Mouse (Mus musculus) cerebellum, adult 9-11 months (tissue): Measurements from ENCODE around the gene Tbx5.

Source experiments
- DNase-seq: peaks from one replicate; pipeline ENCODE4 v3.0.0; 2022

The Tbx5 gene

DNA sequence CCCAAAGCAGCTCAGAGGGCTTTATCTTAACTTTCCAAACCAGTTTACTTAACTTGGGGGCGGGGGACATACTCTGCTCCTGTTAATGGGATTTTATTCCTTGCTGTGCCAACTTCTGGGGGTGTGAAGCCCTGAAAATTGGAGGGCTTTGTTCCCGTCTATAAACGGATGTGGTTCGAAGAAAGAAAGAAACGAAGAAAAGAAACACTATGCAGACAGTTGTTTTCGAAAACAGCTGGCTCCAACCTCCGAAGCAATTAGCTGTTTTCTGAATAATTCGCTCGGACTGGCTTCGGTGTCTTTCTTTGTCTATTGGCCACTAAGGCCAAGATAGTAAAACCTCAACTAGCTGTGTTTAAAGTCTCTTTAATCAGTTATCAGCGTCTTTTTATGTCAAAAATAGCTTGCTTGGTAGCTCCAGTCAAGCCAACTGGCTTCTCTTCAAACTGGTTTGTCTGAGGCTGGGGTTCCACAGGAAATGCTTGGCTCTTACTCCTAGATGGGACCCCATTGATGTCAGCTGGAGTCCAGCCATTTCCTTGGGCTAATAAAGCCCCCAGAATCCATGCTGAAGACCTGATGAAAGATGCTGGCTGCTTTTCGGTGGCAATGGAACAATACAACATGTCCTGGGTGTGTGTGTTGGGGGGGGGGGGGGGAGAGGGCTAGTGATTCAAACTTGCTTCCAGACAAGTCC lies 21.3 kb upstream of the Tbx5 start:
- no peak for DNase-seq

DNA sequence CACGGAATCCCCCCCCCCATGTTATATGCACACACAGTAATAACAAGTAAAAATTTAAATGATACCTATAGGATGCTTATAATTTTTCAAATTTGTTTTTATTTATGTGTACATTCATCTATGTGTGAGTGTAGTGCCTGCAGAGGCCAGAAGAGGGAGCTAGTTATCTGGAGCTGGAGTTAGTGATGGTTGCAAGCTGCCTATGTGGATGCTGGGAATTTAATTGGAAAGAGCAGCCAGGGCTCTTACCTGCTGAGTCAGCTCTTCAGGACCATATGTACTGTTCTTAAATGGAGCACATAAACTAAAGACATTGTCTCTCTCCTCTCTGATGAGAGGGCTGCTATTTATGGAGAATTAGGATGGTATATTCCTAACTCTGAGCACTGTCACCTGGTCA lies 17.2 kb upstream of the Tbx5 start:
- no peak for DNase-seq

DNA sequence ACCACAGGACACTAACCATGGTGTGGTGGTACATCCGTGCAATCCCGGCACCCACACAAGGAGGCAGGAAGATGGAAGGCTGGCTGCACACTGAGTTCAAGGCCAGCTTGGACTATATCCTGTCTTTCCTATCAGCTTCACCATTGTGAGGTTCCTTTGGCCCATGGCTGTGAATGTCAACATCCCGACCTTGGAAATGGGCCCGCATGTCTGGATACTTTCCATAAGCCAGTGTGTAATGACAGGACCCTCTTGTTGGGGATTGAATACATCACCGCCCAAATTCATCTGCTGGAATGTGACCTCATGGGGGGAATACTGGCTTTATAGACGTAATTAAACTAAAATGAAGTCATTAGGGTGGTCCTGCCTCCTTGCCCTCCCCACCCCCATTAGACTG lies 12.0 kb upstream of the Tbx5 start:
- DNase-seq: no peak

DNA sequence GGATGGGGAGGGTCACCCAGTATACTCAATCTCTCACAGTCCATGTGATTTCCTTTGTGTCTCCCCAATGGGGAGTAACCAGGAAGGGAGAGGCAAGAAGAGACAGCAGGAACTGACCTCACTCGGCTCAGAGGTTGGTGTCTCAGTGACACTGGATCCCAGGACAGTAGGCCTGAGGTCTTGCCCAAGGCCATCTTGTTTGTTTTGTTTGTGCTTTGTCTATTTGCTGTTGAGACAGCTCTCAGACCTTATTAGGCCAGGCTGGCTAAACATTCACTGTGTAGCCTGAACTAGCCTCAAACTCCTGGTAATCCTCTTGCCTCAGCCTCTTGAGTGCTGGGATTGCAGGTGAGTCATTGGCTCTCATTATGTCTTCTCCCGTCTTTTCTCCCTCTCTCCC lies 11.0 kb upstream of the Tbx5 start:
- DNase-seq: no peak

DNA sequence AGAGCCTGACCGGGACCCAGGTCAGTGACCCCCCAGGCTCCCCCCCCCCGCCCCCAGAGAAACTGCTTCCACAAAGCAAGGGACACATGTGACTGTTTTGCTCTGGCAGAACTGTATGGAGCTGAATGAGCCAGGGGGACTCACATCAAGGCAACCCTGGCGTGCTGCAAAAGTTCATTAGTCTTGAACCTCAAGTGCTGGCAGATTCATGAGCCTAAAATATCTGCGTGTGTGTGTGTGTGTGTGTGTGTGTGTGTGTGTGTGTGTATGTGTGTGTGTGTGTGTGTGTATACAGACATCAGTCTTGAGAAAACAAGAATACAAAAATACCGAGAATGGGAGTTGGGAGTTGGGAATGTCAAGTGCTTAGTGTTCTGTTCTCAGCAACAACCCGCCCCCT lies 5.1 kb upstream of the Tbx5 start:
- no peak for DNase-seq

DNA sequence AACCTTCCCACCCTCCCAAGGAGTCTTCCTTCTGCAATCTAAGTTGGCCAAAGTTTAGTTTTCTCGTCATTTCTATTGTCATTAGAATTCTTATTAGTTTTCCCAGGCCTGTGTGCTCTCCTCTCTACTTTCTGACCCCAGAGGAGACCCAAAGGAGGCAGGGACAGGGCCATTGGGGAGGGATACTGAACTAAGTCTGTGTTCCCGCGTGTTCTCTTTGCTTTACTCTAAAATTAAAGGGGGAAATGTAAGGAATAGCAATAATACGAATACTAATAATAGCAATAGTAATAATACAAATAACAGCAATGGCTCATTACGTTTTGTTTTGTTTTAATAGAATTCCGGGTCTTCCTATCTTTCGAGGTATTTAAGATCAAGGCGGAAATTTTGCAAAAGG lies 1.9 kb upstream of the Tbx5 start:
- DNase-seq: no peak

DNA sequence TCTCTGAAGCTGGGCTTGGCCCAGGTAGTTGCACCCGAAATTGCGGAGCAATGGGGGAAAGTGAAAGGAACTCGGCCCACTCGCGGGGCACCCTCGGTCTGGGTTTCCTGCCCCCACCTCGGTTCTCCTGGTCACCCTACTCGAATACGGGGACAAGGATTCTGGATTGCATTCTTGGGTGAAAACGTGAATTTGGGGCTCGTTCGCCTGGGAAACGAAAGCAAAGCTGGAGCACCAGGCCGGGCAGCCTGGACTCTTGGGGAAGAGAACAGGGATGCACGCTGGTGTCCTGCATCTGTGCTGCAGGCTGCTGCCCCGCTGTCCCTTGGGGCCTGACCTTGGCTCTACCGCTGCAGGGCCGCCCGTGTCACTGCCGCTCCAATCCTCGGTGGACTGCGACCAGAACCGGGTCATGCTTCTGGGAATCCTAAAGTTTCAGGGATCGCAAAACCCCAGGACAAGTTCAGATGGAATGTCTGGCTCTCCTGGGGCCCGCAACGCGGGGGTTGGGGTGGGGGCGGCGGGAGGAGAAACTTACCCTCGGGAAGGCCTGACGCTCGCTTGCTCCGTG lies 1.2 kb upstream of the Tbx5 start:
- DNase-seq: no peak

DNA sequence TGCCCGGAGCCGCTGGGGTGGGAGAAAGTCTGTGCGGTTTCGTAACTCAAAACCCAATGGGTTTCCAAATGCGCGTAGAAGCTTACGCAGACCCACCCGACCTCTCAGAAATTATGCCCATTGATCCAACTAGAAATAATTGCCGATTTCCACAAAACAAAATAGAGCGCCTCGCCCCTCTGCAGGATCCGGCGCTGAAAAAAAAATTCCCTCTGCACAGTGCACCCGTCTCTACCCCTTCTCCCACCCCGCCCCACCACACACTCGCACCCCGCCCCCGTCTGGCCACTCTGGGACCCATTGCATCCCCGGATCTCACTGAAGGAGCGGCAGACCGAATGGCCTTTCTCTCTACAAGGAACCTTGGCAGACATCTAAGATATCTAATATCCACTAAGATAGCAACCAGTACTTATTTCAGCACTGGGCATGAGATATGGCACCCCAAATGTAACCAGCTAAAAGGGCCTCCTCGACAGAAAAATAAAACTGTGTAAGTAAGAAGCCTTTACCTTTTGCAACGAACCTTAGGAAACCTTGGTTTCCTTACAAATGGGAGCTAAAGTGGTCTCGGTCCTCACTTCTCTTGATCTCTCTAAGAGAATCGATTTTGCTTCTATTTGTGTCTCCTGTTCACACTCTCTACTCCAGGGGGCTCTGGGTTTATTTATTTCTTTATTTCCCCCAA lies 533 bp upstream of the Tbx5 start:
- no peak for DNase-seq

DNA sequence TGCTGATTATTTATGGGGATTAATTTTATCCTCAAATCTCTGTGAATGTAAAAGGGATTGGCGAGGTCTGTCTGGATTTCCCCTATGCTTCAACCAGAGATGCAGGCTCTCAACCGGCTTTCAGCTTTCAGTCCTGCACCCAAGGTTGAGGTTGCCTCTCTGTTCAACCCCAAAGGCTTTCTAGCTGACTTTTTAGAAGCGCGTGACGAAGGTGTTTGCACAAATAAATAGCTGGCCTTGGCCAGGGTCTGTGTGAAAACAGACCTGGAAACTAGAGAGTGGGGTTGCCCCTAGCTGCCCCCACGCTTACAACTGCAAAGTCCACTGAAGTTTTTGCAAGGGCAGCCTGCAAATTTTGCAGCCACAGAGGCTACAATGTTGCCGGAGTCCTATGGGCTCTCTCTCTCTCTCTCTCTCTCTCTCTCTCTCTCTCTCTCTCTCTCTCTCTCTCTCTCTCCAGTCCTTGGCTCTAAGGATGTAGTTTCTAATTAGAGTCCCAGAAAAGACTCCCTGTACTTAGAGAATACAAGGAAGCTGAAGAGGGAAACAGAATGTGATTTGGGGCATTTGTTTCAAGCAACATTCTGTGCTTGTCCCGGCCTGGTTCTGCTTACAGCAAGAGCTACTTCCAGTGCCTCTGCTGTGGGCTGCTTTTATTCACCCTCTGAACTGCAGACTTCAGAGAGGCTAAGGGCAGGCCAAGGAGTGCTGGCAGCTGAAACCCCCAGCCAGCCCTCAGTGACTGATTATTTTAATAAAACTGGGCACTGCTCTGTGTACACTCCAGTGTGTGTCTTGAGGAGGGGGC lies 959 bp downstream of the Tbx5 start:
- DNase-seq: no peak

DNA sequence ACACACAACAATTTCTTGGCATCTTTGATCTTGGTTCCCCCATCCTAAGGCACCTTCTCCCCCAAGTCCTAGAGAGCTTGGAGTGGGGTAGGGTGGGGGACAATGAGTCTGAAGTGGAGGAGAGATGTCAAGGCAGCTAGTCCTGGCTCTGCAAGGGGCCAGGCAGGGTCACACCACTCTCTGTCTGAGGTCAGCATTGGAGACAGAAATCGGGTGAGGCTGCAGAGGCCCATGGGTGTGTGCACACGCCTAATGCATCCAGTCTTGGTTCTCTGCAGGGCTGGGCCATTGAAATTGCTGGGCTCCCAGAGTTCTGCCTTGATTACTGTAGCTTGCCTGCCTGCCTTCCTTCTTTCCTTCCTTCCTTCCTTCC lies 1.5 kb downstream of the Tbx5 start:
- no peak for DNase-seq

DNA sequence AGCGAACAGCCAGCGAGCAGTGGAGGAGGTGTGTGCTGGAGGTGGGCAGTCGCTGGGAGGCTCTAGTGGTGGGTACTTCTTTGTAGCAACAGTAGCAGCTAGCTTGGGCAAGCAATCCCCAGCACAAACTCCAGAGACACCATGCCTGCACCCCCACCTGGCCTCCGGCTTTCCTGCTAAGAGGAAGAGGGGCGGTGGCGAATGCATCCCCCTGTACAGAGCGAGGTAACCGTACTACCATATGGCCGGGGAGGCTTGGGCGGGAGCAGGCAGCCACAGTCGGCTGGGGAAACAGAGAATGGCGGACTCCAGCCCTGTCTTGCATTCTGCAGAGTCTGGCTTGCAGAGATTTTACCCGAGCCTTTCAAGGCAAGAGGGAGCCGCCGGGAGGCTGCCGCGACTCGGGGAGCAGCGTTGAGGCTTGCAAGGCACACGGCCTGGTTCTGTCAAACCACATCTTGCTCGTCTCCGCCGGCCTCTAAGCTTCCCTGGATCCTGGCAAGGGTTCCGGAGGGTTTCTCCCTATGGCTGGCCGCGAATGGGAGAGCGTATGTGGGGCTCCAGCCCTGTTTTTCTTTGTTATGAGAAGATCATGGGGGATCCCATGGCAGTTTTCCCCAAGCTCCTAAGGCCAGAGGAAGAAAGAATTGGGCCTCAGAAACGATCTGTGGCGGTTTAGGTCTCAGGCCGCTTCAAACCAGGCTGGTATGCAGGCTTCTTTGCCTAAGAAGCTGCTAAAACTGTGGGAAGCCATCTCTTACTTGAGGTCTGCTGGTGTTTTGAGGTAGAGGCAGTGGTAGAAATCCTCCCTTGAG lies 2.8 kb downstream of the Tbx5 start:
- no peak for DNase-seq

DNA sequence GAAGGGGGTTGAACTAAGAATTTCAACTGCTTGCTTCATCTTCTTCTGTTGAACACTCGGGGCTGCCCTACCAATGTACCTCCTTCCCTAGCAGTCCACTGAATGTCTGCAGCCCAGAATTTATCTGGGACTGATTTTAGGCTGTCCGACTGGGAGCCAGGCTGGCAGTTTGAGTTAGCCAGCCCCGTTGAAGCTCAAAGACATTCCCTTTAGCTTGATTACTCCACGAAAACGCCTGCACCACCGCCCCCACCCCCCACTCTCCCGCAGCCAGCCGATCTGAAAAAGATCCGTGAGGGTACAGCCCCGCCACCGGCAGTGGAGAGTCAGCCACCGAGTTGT lies 3.4 kb downstream of the Tbx5 start:
- DNase-seq: no peak

DNA sequence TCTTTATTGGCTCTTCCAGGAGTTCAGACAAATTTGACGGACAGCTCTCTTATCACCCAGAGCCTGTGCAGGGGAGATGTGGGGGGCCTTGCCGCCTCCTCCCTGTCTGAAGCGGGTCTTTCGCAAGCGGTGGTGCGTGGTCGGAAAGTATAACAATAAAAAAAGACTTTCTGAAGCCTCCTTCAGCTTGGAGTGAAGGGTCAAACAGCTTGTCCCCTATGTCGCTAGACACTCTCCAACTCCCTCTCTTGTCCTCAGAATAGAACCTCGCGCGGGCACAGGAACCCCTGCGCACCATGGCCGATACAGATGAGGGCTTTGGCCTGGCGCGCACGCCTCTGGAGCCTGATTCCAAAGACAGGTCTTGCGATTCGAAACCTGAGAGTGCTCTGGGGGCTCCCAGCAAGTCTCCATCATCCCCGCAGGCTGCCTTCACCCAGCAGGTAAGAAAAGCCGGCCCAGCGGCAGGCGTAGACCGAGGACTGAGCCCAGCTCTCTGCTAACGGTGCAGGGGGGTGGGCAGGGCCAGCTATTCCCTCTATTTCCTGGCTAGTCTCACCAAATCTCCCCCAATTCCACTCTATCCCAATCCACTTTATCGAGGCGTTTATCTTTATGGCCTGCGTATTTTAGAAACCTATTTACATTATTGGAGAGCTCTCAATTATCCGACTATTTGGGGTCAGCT lies 4.3 kb downstream of the Tbx5 start:
- no peak for DNase-seq

DNA sequence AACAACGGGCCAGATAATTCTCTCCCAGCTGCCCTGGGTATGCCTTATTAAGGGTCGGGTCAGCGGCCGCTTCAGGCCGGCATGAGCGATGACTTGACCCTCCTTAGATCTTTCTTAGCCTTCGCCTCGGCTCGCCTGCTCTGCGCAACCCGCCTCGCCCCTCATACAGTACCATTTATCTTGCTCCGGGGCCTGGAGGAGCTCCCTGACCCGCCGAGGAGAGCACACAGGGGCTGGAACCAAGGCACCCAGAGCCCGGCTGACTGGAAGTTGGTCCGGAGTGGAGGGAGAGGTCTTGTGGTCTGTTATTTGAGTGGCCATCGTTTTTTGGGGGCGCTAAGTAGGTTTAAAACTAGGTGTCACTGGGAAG lies 4.8 kb downstream of the Tbx5 start:
- no peak for DNase-seq

DNA sequence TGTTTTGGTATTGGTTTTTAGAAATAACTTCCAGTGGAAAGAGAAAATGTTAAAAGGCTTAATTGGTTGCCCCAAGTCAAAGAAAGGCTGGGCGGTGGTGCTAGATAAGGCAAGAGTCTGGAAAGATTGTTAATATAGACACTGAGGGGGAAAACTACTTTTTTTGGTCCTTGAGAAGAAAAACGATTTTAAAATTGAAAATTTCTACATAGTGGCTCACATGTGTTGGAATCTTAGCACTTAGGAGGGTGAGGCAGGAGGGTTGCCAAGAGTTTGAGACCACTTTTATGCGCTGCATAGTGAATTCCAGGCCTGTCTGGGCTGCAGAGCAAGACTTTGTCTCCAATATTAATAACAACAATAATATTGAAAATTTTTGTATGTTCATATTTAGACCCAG lies 5.4 kb downstream of the Tbx5 start:
- DNase-seq: no peak

DNA sequence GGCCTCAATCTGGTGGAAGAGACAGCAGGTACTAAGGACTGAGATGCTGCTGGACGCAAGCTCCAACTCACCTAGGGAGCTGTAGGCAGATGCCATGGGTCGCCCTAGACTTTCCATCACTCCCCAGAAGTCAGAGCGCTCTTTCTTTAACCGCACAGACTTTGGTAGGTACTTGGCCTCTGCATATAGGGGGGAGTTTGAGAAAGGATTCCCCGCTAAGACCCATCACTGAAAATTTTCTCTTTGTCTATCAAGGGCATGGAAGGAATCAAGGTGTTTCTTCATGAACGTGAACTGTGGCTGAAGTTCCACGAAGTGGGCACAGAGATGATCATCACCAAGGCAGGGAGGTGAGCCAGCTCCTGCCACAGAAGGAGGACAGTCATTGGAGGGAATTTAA lies 6.0 kb downstream of the Tbx5 start:
- no peak for DNase-seq

DNA sequence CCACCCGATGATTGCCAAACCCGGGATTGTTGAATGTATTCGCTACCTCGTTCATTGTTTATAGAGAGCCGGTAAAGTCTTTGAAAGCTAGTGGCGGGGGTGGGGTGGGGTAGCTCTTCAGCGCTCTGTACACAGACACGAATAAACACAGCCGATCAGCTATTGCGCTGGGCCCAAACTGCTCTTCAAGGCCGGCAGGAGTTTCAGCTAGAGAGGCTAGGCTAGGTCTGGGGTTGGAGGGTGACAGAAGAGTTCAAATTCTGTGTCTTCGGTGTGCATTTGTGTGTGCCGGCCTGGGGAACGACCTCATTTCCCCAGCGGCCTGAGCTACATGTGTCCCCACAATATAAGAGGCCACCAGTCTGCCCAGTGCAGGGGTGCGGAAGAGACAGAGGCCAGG lies 6.7 kb downstream of the Tbx5 start:
- no peak for DNase-seq

DNA sequence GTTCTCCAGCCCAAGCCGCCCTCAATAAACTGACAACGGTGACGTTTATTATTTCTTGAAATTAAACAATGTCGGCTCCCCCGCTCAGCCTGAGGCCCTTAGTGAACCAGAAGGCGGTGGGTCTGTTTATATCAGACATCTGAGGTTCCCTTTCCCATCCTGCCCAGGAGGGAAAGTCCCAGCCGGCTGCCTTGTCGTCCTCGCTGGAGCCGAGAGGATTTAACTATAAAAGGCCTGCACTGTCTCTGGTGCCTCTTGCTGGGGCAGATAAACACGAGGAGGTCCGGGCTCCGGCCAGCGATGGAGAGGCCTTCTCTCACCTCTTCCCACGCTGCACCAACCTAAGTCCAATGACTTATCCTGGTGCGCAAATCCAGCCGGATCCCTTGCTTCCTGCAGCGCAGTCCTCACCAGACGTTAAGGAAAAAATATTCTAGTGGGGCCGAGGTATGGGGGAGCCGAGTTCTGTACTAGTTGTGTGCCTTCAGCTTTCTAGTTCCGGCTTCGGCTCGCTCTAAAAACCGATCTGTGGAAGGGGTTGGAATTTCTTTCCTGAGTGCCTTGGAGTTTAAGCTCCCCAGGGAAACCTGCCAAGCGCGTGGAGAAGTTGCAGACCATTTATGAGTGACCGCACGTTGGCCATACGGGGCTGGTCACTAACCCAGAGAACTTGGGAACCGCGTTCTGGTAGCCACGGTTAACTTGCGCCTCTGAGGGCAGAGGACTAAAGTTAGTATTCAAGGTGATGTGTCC lies 7.3 kb downstream of the Tbx5 start:
- DNase-seq: no peak

DNA sequence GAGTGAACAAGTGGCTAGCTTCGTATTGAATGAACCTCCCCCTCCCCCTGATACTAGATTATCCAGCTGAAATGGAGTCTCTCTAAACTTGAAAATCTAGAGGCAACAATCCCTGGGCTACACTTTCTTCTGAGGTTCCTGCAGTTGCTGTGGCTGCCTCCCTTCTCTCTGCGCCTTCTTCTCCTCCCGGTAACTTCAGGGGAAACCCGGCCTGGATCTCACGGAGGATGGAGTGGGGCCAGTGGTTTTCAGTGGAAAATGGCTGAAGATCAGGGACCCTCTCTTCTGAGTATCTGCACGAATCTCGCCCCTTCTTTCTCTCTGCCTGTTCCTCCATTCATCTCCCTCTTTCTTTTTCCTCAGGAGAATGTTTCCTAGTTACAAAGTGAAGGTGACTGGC lies 7.9 kb downstream of the Tbx5 start:
- DNase-seq: no peak

DNA sequence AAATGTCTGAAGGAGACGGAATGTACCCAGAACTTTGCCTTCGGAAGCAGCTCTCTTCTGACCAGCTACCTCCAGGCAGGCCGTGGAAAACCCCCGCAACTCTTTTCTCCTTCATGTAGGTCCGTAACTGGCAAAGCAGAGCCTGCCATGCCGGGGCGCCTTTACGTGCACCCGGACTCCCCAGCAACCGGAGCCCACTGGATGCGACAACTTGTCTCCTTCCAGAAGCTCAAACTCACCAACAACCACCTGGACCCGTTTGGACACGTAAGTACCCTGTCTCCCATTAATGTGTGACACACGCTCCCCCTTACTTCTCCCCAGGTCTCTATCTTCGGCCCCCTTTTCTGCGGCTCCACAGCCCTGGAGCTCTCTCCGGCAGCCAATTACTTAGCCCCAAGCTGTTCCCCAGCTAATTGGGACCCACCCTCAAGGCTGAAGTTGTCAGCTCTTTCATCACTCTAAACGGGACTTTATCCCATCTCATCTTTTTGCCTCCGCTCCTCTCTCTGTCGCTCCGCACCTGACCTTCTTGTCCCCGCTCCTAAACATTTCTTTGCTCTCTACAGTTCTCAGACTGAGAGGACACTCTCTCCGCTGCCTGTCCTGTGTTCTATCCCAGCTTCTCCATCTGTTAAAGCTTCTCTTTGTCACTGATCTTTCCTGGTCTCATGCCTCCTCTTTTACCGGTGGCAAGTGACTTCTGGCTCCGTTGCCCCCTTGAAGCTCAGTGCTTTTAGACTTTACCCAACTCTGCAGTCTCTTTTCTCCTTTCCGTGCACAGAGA lies 9.4 kb downstream of the Tbx5 start:
- DNase-seq: no peak
